Mouse (Mus musculus): Measurements from ENCODE around the gene Cfap157.
A peak's percentile ranks its signal among the peaks of the same experiment; 100 is the strongest.

Cfap157 gene

GRCm38 (mm10) chr2:32750199-32750598 is 34.0 kb downstream of the Cfap157 start:
- DNase-seq (ENCODE audit: low spot score in 2 of 2) = no peak

DNA sequence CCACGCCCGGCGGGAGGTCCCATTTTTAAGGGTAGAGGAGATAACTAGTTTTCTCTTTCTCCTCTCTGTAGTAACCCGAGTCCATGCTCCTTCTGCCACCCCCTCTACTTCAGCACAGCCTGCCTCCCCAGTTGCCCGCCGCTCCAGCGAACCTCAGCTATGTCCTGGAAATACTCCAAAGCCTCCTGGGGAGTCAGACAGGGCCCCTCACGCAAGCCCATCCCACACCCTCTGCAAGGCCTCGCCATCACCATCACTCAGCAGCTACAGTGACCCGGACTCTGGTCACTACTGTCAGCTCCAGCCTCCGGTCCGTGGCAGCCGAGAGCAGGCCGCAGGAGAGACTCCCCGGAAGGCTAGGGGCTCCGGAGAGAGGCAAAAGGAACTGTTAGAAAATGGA is 35.1 kb downstream of the Cfap157 start:
- no peak for DNase-seq (ENCODE audit: low spot score in 2 of 2)

DNA sequence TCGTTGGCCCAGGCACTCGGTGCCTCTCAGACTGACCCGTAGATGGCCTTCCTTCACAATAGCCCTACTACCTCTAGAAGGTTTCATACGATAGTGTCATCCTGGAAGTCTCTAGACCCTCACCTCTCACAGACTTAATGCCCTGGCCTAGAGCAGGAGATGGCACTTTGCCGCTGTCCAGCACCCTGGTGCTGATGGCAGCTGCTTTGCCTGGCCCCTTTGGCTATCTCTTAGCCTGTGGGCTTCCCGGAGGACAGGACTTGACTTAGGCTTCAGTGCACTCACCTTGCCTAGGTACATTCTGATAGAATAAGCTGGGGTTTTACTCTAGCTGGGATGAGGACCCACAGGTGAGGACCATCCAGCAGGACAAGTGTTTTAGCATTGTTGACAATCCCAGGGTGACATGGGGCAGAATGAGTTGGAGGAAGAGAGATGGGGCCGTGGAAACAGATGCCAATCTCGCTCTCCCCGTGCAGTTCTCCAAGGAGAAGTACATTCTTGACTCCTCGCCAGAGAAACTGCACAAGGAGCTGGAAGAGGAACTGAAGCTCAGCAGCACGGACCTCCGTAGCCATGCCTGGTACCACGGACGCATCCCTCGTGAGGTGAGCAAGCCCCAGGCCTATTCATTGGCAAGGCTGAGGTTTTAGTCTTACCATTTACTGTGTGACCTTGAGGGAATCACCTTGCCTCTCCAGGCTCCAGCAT is 39.8 kb downstream of the Cfap157 start:
- DNase-seq (ENCODE audit: low spot score in 2 of 2) = no peak

GRCm38 (mm10) chr2:32742173-32742531 is 42.1 kb downstream of the Cfap157 start:
- DNase-seq (ENCODE audit: low spot score in 2 of 2) = peak; percentile 79

DNA sequence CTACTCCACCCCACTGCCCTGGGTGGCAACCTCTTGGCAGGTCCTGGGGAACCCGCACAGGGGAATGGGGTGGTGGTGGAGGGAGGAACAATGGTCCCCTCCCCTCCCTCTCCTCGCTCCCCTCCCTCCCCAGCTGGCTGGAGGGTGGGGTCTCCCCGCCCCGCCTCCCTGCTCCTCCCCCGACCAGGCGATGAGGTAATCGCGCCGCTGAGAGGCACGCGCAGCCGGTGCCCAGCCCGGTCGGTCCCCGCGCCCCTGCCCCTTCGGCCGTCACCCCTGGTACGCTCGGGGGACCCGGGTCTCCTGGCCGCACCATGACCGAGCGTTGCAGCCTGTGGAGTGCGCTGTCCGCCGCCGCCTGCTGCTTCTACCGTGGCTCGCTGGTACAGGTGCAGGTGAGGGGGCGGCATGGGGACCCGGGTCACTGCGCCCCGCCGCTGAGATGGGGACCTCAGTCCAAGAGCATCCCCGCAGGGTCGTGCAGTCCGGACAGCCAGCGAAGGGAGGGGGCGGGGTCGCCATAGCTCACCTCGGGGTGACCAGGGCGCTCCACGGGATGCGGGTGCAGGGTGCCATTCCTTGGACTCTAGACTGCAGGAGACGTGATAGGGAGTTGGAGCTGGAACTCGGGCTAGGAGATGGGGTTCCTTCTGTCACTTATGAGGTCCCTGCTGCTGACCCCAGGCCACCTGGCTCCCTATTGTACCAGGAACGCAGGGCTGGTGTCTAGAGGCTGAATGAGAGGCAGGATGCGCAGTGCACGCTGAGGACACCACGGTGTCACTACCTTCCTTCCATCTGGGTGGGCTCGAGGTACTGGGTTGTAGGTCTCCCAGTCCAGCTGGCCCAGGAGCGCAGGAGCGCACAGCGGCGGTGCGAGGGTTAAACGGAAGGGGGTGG is 42.7 kb downstream of the Cfap157 start:
- DNase-seq (ENCODE audit: low spot score in 2 of 2) = peak in 1 of 2 experiments; percentile 55

DNA sequence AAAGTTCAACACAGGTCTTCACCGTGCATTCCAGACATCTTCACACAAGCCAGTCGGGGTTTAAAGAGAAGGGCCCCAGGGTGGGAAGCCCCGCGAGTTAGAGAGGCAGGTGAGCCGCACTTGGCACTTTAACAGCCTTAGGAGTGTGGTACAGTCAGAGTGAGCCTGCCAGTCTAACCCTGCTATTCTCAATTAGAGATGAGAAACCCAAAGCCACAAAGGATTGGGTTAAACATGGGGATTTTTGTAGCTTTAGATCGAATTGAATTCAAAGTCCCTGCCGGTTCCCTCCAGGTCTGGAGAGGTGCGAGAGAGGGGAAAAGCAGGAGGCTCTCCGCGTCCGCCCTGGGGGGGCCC is 43.3 kb downstream of the Cfap157 start, which contains the start of gene 6330409D20Rik:
6330409D20Rik (minus strand) TSS at position 101 of the 357 bp plus-strand sequence.
- no peak for DNase-seq (ENCODE audit: low spot score in 2 of 2)

- no peak for DNase-seq (ENCODE audit: low spot score in 2 of 2)
Observed at GRCm38 (mm10) chr2:32739311-32739710, 44.9 kb downstream of the Cfap157 start.

DNA sequence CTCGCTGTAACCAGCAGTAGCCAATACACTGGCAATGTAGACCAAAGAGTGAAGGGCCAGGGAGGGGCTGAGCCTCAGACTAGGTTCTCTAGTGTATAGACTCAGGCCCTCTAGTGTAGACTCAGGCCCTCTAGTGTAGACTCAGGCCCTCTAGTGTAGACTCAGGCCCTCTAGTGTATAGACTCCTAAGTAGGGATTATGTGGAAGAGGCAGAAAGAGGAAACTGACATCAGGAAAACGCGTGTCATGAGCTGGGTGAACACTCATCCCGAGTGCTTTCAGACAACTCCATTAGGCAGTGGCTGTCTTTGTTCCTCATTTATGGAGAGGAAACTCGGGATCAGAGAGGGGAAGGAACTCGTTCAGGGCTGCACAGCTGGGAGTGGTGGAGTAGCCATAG is 47.2 kb downstream of the Cfap157 start:
- DNase-seq (ENCODE audit: low spot score in 2 of 2) = no peak

GRCm38 (mm10) chr2:32736306-32736829 is 47.9 kb downstream of the Cfap157 start:
- no peak for DNase-seq (ENCODE audit: low spot score in 2 of 2)

- DNase-seq (ENCODE audit: low spot score in 2 of 2) = no peak
Observed at GRCm38 (mm10) chr2:32734933-32735332, 49.3 kb downstream of the Cfap157 start.

DNA sequence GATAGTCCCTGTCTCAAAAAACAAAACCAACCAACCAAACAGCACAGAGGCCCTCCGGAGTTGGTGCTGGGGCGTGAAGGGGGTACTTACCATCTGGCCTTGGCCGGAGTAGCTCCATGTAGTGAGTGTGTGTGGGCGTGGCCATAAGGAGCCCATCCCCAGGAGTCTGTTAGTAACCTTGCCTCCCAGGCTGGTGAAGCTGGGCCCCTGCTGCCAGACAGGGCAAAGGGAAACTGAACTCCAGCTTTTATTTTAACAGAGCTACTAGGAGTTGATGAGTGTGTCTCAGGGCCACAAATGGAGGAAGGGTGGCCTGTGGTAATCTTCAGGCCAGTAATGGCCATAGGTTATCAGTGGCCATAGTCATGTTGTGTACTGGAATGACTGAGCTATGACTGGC is 49.7 kb downstream of the Cfap157 start:
- no peak for DNase-seq (ENCODE audit: low spot score in 2 of 2)

DNA sequence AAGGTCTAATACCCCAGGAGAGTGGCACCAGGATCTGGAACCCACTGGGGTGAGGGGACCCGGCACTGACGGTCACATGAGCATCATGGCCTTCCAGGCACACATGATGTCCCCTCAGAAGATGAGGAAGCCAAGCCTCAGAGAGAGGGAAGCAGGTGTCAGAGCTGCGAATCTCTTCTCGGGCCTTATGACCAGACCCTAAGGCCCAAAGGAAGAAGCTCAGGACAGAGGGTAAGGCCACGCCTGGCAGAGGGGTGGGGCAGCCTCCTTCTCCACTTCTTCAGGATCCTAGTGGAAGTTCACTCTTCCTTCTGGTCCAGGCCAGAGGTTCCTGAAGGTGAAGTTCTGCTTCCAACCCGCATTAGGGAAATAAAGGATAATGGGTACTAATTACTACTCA is 51.5 kb downstream of the Cfap157 start:
- no peak for DNase-seq (ENCODE audit: low spot score in 2 of 2)

GRCm38 (mm10) chr2:32731911-32732310 is 52.3 kb downstream of the Cfap157 start:
- no peak for DNase-seq (ENCODE audit: low spot score in 2 of 2)

DNA sequence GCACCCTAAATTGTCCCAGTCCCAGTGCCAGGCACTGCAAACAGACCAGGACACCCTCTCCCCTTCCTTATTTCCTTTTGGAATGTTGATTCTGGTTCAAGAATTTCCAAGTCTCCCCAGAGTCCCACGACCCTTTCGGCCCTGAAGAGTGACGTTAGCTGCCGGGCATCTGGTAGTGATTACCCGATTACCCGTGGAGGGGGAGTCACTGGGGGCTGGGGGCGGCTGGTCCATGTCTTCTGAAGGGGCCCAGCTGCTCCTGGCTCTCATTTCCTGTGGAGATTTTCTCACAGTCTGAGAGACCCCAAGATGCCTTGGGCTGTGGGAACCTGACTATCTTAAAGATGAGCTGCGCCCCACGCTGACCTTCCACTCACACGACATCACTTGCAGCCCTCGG is 53.4 kb downstream of the Cfap157 start:
- no peak for DNase-seq (ENCODE audit: low spot score in 2 of 2)

DNA sequence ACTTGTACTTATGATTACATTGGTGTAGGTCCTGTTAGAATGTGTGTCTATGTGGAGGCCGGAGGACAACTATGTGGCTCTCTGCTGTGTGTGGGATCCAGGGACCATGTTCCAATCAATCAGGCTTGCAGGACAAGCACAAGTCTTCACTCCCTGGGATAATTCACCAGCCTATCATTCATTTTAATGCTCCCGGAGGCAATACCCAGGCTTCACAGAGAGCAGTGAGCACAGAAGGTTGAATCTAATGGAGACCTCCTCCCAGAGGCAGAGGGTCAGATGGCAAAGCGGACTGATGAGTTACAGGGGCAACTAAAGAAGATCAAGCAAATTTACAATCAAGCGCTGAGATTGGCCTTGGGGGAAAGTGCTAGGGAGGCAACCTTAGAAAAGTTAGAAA is 54.7 kb downstream of the Cfap157 start:
- no peak for DNase-seq (ENCODE audit: low spot score in 2 of 2)

- no peak for DNase-seq (ENCODE audit: low spot score in 2 of 2)
Observed at GRCm38 (mm10) chr2:32728463-32728862, 55.8 kb downstream of the Cfap157 start.

DNA sequence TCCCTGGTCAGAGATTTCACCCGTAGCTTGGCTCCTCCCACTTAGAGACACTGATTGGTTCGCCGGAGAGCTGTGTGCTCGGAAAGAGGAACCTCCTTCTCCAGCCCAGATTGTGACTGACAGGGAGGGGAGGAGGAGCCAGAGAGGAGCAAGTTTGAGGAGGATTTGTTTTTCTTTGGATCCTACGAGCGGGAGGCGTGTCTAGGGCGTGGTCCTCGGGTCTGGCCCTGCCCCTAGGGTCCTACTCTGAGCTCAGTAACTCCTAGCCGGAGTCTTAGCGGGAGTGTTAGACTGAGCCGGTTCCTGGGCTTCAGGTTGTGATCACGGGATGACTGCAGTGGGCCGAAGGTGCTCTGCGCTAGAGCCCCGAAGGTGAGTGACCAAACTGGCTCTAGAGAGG is 56.8 kb downstream of the Cfap157 start:
- DNase-seq (ENCODE audit: low spot score in 2 of 2) = peak; percentile 78 to 80
